Mouse (Mus musculus): ENCODE measurements at regions not wholly inside any gene's neighbourhood (a gene's known extent, or its start where the extent isn't known, plus 50 kb on each side); places are given as distances from the start of the nearest gene placed in this dataset.

- no peak for ATAC-seq (ENCODE audit: low read depth)
- Histone ChIP-seq H3K9me3 (ENCODE audit: control insufficient read depth, low read length) (no peaks in the 10 kb centered on the region), H3K36me3 (ENCODE audit: control insufficient read depth, insufficient read depth, low read length) (no peaks in the 10 kb centered on the region), H3K27ac (ENCODE audit: low read length) (no peak overlapping the region), H3K4me3 (ENCODE audit: low read length) (no peak overlapping the region), H3K27me3 (ENCODE audit: control insufficient read depth, insufficient read depth, low read depth, low read length) (no peaks in the 10 kb centered on the region), H3K4me1 (replicated peaks; ENCODE audit: control insufficient read depth, insufficient read depth, low read length) (no peaks in the 10 kb centered on the region), H3K4me2 (ENCODE audit: low read depth, low read length) (no peak overlapping the region), H3K9ac (ENCODE audit: low read length) (no peak overlapping the region)
- WGBS: 69% methylated on average over 4 of the region's 4 CpGs
These were observed 1070.6 kb upstream of the Cited2 start for GRCm38 (mm10) chr10:16652450-16652849.

- WGBS: 37% methylated on average over 1 of the region's 1 CpGs
- no peak overlapping the region for H3K27ac ChIP-seq (ENCODE audit: low read length)
- no peaks in the 10 kb centered on the region for H3K27me3 ChIP-seq (ENCODE audit: control insufficient read depth, insufficient read depth, low read depth, low read length)
- H3K4me1 ChIP-seq (replicated peaks; ENCODE audit: control insufficient read depth, insufficient read depth, low read length): no peaks in the 10 kb centered on the region
- H3K9ac ChIP-seq (ENCODE audit: low read length): no peak overlapping the region
- no peak overlapping the region for H3K4me3 ChIP-seq (ENCODE audit: low read length)
- H3K9me3 ChIP-seq (ENCODE audit: control insufficient read depth, low read length): no peaks in the 10 kb centered on the region
- ATAC-seq (ENCODE audit: low read depth): no peak
- H3K36me3 ChIP-seq (ENCODE audit: control insufficient read depth, insufficient read depth, low read length): no peaks in the 10 kb centered on the region
- H3K4me2 ChIP-seq (ENCODE audit: low read depth, low read length): no peak overlapping the region
These were observed 1058.5 kb upstream of the Cited2 start for GRCm38 (mm10) chr10:16664483-16664882.

GRCm38 (mm10) chr10:16670286-16670685 is 1052.7 kb upstream of the Cited2 start:
- H3K9me3 ChIP-seq (ENCODE audit: control insufficient read depth, low read length): no peaks in the 10 kb centered on the region
- H3K4me3 ChIP-seq (ENCODE audit: low read length): no peak overlapping the region
- H3K4me2 ChIP-seq (ENCODE audit: low read depth, low read length): no peak overlapping the region
- H3K9ac ChIP-seq (ENCODE audit: low read length): no peak overlapping the region
- H3K27ac ChIP-seq (ENCODE audit: low read length): no peak overlapping the region
- ATAC-seq (ENCODE audit: low read depth): no peak
- H3K27me3 ChIP-seq (ENCODE audit: control insufficient read depth, insufficient read depth, low read depth, low read length): no peaks in the 10 kb centered on the region
- no peaks in the 10 kb centered on the region for H3K4me1 ChIP-seq (replicated peaks; ENCODE audit: control insufficient read depth, insufficient read depth, low read length)
- H3K36me3 ChIP-seq (ENCODE audit: control insufficient read depth, insufficient read depth, low read length): no peaks in the 10 kb centered on the region
- WGBS: 59% methylated on average over 2 of the region's 2 CpGs

GRCm38 (mm10) chr10:16681001-16681400 is 1042.0 kb upstream of the Cited2 start:
- Histone ChIP-seq H3K36me3 (ENCODE audit: control insufficient read depth, insufficient read depth, low read length) (no peaks in the 10 kb centered on the region), H3K4me3 (ENCODE audit: low read length) (no peak overlapping the region), H3K27me3 (ENCODE audit: control insufficient read depth, insufficient read depth, low read depth, low read length) (no peaks in the 10 kb centered on the region), H3K9me3 (ENCODE audit: control insufficient read depth, low read length) (no peaks in the 10 kb centered on the region), H3K9ac (ENCODE audit: low read length) (no peak overlapping the region), H3K27ac (ENCODE audit: low read length) (no peak overlapping the region), H3K4me2 (ENCODE audit: low read depth, low read length) (no peak overlapping the region), H3K4me1 (replicated peaks; ENCODE audit: control insufficient read depth, insufficient read depth, low read length) (no peaks in the 10 kb centered on the region)
- 79% methylated on average over 3 of the region's 3 CpGs for WGBS
- ATAC-seq (ENCODE audit: low read depth): no peak

- WGBS: 78% methylated on average over 1 of the region's 1 CpGs
- Histone ChIP-seq H3K9ac (ENCODE audit: low read length) (no peak overlapping the region), H3K27me3 (ENCODE audit: control insufficient read depth, insufficient read depth, low read depth, low read length) (no peaks in the 10 kb centered on the region), H3K36me3 (ENCODE audit: control insufficient read depth, insufficient read depth, low read length) (no peaks in the 10 kb centered on the region), H3K4me2 (ENCODE audit: low read depth, low read length) (no peak overlapping the region), H3K4me3 (ENCODE audit: low read length) (no peak overlapping the region), H3K27ac (ENCODE audit: low read length) (no peak overlapping the region), H3K4me1 (replicated peaks; ENCODE audit: control insufficient read depth, insufficient read depth, low read length) (no peaks in the 10 kb centered on the region), H3K9me3 (ENCODE audit: control insufficient read depth, low read length) (no peaks in the 10 kb centered on the region)
- ATAC-seq (ENCODE audit: low read depth): no peak
These were observed 1037.7 kb upstream of the Cited2 start for GRCm38 (mm10) chr10:16685352-16685751.

GRCm38 (mm10) chr10:16706976-16707375 is 1016.0 kb upstream of the Cited2 start:
- H3K4me2 ChIP-seq (ENCODE audit: low read depth, low read length): no peak overlapping the region
- H3K27me3 ChIP-seq (ENCODE audit: control insufficient read depth, insufficient read depth, low read depth, low read length): no peaks in the 10 kb centered on the region
- H3K36me3 ChIP-seq (ENCODE audit: control insufficient read depth, insufficient read depth, low read length): no peaks in the 10 kb centered on the region
- no peaks in the 10 kb centered on the region for H3K9me3 ChIP-seq (ENCODE audit: control insufficient read depth, low read length)
- no peaks in the 10 kb centered on the region for H3K4me1 ChIP-seq (replicated peaks; ENCODE audit: control insufficient read depth, insufficient read depth, low read length)
- no peak overlapping the region for H3K9ac ChIP-seq (ENCODE audit: low read length)
- ATAC-seq (ENCODE audit: low read depth): no peak
- no peak overlapping the region for H3K27ac ChIP-seq (ENCODE audit: low read length)
- WGBS: 68% methylated on average over 2 of the region's 2 CpGs
- no peak overlapping the region for H3K4me3 ChIP-seq (ENCODE audit: low read length)

GRCm38 (mm10) chr10:16713143-16713542 is 1009.9 kb upstream of the Cited2 start:
- 0 out of 2 replicates have a peak, but pooled peaks cover 2% of the 10 kb centered on the region for H3K4me1 ChIP-seq (replicated peaks; ENCODE audit: control insufficient read depth, insufficient read depth, low read length)
- H3K9me3 ChIP-seq (ENCODE audit: control insufficient read depth, low read length): no peaks in the 10 kb centered on the region
- WGBS: 34% methylated on average over 3 of the region's 3 CpGs
- H3K36me3 ChIP-seq (ENCODE audit: control insufficient read depth, insufficient read depth, low read length): no peaks in the 10 kb centered on the region
- no peak overlapping the region for H3K27ac ChIP-seq (ENCODE audit: low read length)
- no peak overlapping the region for H3K4me3 ChIP-seq (ENCODE audit: low read length)
- no peak overlapping the region for H3K4me2 ChIP-seq (ENCODE audit: low read depth, low read length)
- H3K9ac ChIP-seq (ENCODE audit: low read length): no peak overlapping the region
- no peak for ATAC-seq (ENCODE audit: low read depth)
- H3K27me3 ChIP-seq (ENCODE audit: control insufficient read depth, insufficient read depth, low read depth, low read length): no peaks in the 10 kb centered on the region

- Histone ChIP-seq H3K4me3 (ENCODE audit: low read length) (no peak overlapping the region), H3K36me3 (ENCODE audit: control insufficient read depth, insufficient read depth, low read length) (no peaks in the 10 kb centered on the region), H3K27ac (ENCODE audit: low read length) (no peak overlapping the region), H3K27me3 (ENCODE audit: control insufficient read depth, insufficient read depth, low read depth, low read length) (no peaks in the 10 kb centered on the region), H3K4me2 (ENCODE audit: low read depth, low read length) (no peak overlapping the region), H3K9me3 (ENCODE audit: control insufficient read depth, low read length) (no peaks in the 10 kb centered on the region), H3K9ac (ENCODE audit: low read length) (no peak overlapping the region), H3K4me1 (replicated peaks; ENCODE audit: control insufficient read depth, insufficient read depth, low read length) (0 out of 2 replicates have a peak, but pooled peaks cover 2% of the 10 kb centered on the region)
- ATAC-seq (ENCODE audit: low read depth): no peak
- 73% methylated on average over 4 of the region's 4 CpGs for WGBS
These were observed 1009.0 kb upstream of the Cited2 start for GRCm38 (mm10) chr10:16714065-16714464.

- no peak for ATAC-seq (ENCODE audit: low read depth)
These were observed 1008.5 kb upstream of the Cited2 start for GRCm38 (mm10) chr10:16714526-16714925.

GRCm38 (mm10) chr10:16742246-16742645 is 980.8 kb upstream of the Cited2 start:
- Histone ChIP-seq H3K4me1 (replicated peaks; ENCODE audit: control insufficient read depth, insufficient read depth, low read length) (no peaks in the 10 kb centered on the region), H3K4me3 (ENCODE audit: low read length) (no peak overlapping the region)
- no peak for ATAC-seq (ENCODE audit: low read depth)

More at GRCm38 (mm10) chr10:16714526-16714925, 1008.5 kb upstream of the Cited2 start:
- H3K27me3 ChIP-seq (ENCODE audit: control insufficient read depth, insufficient read depth, low read depth, low read length): no peaks in the 10 kb centered on the region
- H3K27ac ChIP-seq (ENCODE audit: low read length): no peak overlapping the region
- WGBS: 80% methylated on average over 2 of the region's 2 CpGs
- H3K36me3 ChIP-seq (ENCODE audit: control insufficient read depth, insufficient read depth, low read length): no peaks in the 10 kb centered on the region
- H3K4me2 ChIP-seq (ENCODE audit: low read depth, low read length): no peak overlapping the region
- H3K4me3 ChIP-seq (ENCODE audit: low read length): no peak overlapping the region
- no peak overlapping the region for H3K9ac ChIP-seq (ENCODE audit: low read length)
- H3K9me3 ChIP-seq (ENCODE audit: control insufficient read depth, low read length): no peaks in the 10 kb centered on the region
- H3K4me1 ChIP-seq (replicated peaks; ENCODE audit: control insufficient read depth, insufficient read depth, low read length): 0 out of 2 replicates have a peak, but pooled peaks cover 2% of the 10 kb centered on the region

More at GRCm38 (mm10) chr10:16742246-16742645, 980.8 kb upstream of the Cited2 start:
- H3K27me3 ChIP-seq (ENCODE audit: control insufficient read depth, insufficient read depth, low read depth, low read length): no peaks in the 10 kb centered on the region
- no peak overlapping the region for H3K4me2 ChIP-seq (ENCODE audit: low read depth, low read length)
- no peaks in the 10 kb centered on the region for H3K36me3 ChIP-seq (ENCODE audit: control insufficient read depth, insufficient read depth, low read length)
- H3K9me3 ChIP-seq (ENCODE audit: control insufficient read depth, low read length): no peaks in the 10 kb centered on the region
- no peak overlapping the region for H3K27ac ChIP-seq (ENCODE audit: low read length)
- no peak overlapping the region for H3K9ac ChIP-seq (ENCODE audit: low read length)

Measured in lung, embryonic 16.5 days (tissue).